Mouse (Mus musculus) lung, postnatal 4 days (tissue): ENCODE results near the gene Dcst1.

Experiments
- DNase-seq, 2 experiments: peaks; one replicate each; pipeline ENCODE4 v3.0.0; 2021

The Dcst1 gene

DNA sequence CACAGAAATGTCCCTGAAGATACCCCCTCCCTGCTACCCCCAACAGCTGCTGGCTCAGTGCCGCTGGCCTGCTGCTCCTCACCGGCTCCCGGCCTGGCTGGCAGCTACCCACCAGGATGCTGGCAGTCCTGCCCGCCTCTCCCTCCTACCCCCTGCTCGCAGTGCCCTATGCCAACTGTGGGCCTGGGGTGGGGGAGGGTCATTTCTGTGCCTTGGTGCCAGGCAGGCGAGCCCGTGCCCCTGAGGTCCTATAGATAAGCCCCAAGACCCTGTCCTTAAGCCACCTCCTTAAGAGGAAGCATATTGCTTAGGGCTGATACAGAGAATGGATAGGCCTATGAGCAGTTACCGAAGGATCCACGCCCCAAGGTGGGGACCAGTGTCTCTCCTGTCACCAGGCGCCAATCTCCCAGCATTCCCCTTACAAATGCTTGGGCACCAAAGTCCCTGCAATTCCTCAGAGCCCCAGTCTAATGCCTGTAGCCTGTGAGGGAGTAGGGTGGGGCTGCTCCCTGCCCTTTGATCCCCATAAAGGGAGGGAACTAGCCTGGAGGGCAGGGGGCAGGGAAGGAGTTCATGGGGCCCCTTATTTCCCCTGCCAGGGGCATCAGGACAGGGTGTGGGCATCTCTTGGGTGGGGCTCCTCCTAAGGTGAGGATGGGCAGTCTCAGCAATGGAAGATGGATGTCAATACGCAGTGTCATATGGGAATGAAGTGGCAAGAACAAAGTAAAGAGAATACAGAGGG, 23.3 kb upstream of the Dcst1 start:
- DNase-seq, result peak; percentile 34 to 59

GRCm38 (mm10) chr3:89387632-89388031, 22.6 kb upstream of the Dcst1 start:
- peak; percentile 54 to 56 for DNase-seq

GRCm38 (mm10) chr3:89386438-89387420, 21.7 kb upstream of the Dcst1 start:
- DNase-seq, result peak; percentile 24 to 45

DNA sequence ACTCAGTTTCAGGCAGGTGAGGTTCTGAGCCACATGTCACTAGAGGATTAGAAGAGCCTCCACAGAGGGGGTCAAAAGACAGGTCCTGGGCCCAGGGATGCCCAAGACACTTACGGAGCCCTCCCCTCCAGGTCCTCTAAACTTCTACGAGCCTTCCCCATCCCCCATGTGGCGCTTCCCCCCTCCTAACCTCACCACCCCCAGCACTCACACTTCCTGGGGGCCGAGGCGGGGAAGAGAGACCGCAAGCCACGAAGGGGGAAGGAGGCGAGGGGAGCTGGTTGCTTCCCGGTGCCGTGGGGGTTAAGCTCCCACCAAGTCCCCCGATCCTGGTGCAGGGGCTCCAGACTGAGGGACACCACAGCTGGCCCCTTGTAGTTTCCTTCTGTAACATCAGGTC, 20.4 kb upstream of the Dcst1 start:
- peak in 1 of 2 experiments; percentile 36 for DNase-seq

GRCm38 (mm10) chr3:89384331-89385076, 19.5 kb upstream of the Dcst1 start:
- no peak for DNase-seq

GRCm38 (mm10) chr3:89383651-89384255, 18.7 kb upstream of the Dcst1 start:
- DNase-seq, result no peak

GRCm38 (mm10) chr3:89382950-89383349, 17.9 kb upstream of the Dcst1 start:
- DNase-seq, result no peak

DNA sequence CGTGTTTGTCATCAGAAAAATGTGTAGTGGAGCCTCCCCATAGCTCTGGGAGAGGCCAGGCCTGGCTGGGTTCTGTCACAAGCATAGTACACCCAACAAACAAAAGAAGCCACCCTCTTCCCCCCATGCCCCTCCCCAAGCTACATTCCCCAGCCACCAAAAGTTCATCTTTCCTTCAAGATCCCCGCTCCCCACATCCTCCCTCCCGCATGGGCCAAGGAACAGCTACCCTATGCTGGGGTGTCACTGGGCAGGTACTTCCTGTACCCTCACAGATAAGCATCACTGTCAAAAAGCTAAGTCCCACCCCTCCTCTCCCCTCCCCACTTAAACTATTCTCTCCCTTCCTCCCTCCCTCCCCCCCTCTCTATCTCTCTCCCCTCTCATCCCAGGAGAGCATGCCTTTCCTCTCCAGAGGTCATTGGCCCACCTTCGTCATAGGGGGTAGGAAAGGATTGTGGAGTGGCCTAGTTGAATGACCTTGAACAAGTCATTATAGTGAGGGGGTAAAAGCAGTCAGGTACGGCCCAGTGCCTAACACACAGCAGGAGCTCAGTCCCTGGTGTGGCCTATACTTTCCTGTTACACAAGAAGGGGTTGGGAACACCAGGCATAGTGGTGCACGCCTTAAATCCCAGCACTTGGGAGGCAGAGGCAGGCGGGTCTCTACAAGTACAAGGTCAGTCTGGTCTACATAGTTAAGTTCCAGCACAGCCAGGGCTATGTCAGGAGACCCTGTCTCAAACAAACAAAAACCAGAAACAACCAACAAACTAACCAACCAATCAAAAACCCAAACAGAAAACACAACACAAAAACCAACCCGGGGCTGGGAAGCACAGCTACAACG, 17.2 kb upstream of the Dcst1 start:
- no peak for DNase-seq

DNA sequence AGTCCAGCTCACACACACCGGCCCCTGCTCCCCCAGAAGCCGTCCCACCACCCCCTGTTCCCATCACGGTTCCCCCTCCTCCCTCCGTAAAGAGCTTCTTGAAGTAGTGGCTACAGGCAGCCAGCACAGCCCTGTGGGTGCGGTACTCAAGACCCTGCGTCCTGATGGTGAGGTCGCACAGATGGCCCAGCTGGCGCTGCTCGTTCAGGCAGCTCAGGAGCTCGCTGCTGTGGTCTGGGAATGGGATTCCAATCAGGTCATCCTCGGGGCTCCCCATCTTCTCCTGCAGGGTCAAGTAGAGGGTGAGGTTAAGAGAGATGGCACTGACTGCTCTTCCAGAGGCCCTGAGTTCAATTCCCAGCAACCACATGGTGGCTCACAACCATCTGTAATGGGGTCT, 16.2 kb upstream of the Dcst1 start:
- no peak for DNase-seq

DNA sequence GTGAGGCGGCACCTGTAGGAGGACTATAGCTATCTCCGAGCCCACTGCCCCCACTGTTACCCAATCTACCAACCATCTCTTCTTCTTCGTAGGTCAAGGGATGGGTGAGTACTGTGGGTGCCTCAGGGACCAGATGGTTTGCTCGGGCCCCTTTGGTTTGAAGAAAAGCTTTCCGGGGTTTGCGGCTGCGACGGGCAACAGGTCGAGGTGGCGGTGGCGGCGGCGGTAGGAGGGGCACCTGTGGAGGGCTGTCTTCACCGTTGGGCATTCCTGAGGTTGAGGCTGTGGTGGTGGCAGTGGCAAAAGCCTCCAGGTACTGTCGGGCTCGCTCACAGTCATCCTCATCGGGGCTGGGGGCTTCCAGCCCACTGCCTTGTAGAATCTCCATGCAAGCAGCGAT, 15.7 kb upstream of the Dcst1 start:
- no peak for DNase-seq

- no peak for DNase-seq
Measured at GRCm38 (mm10) chr3:89380291-89380690, 15.2 kb upstream of the Dcst1 start.

GRCm38 (mm10) chr3:89379388-89380131, 14.5 kb upstream of the Dcst1 start:
- DNase-seq, result no peak

DNA sequence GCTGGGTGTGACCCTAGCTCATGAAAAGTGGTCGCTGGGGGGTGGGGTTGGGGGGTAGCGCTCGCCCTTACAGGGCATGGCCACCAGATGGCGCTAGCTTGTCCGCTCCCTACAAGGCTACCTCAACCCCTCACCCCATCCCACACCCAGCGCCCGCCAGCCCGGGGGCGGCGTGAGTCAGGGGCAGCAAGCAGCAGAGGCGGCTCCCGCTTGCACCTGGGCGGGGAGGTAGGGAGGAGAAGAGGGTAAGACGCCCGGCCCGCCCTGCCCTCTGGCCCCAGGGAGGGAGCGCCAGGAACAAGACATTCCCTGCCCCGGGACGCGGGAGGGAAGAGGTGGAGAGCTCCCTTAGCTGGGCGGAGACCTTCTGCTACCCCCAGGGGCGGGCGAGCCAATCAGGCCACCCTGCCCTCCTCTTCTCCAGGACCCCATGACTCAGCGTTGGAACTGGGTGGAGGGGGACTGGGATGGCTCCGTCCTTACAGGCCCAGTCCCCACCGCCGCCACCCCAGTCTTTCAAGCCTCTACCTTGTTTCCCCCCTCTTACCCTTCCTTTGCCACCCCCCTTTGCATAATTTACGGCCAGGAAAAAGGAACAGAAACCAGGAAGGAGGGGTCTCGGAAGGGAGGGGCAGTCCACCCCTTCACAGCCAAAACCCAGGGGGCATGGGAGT, 13.5 kb upstream of the Dcst1 start:
- DNase-seq, result peak; percentile 85 to 88

- DNase-seq, result no peak
Measured at GRCm38 (mm10) chr3:89377831-89378230, 12.8 kb upstream of the Dcst1 start.

GRCm38 (mm10) chr3:89373581-89374231, 8.7 kb upstream of the Dcst1 start:
- DNase-seq, result no peak

DNA sequence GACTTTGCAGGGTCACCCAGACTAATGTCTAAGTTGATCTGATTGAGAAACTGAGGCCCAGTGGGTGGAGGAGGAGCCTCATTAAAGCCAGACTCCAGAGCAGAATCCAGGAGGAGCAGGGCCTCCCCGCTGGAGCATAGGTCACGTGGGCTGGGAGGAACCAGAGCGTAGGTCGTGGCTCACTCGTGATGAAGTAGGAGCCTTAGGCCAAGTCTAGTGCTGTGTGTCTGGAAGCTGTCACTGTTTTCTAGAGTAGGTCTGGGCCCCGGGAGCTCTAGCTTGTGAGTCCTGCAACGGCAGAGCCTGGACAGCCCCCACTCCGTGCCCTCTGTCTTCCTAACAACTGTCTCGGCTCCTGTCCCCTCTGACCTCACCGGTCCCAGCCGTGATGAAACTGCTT, 2.3 kb upstream of the Dcst1 start:
- no peak for DNase-seq

DNA sequence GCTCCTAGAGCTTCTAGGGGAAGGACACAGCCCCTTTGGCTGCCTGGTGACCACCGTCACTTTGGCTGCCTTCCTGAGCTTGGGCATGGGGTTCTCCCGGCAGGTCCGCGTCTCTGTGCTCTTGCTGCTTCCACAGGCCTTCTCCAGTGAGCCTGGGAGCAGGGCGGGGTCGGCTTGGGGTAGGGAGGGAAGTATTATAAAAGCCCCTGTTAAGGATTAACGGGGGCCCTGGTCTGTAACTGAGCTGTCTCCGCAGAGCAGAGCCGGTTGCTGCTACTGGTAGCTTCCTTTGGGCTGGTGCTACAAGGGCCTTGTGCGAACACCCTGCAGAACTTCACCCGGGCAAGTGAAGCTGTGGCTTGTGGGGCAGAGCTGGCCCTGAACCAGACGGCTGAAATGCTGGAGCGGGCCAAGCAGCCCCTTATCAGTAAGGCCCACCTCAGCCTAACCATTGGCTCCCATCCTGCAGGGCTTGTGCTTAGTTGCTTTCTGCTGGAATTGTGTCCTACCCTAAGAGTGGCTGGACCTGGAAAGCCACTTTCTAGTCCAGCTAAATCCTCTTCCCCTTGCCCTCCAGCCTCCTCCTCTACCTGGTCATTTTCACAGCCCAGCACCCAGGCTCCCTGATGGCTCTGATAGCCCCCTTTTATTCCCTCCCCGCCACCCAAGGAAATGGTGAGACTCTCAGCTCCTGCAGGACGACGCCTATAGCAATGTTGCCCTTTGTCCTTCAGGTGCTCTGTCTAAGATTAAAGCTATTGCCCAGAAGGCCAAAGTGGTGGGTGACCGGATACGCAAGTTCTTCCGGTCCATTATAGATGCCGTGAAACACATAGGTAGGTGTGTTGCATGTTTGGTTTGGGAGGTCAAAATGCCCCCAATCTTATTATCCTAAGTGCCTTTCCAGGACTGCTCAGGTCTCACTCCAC, 697 bp upstream of the Dcst1 start:
- no peak for DNase-seq

- no peak for DNase-seq
Measured at GRCm38 (mm10) chr3:89364631-89365030, 422 bp downstream of the Dcst1 start.

GRCm38 (mm10) chr3:89361675-89362074, 3.4 kb downstream of the Dcst1 start, which contains the start of gene Dcst2:
Gene Dcst2, plus strand, starts transcription at chr3:89361975.
- DNase-seq, result no peak
